Mouse (Mus musculus) testis, adult 2 months (tissue): Measurements from ENCODE around the gene Klhl32.

Source experiments
- CTCF ChIP-seq: fragments of 200-500 bp; IDR thresholded peaks from 2 replicates; pipeline ENCODE4 v1.5.1; 2012; ENCODE audit warnings: low read depth, mild to moderate bottlenecking, inconsistent platforms, low read length, moderate library complexity; ENCODE audit not compliant: control insufficient read depth, insufficient read depth, insufficient replicate concordance
- POLR2A ChIP-seq: fragments of 200-500 bp; IDR thresholded peaks from 2 replicates; pipeline ENCODE4 v1.6.1; 2012; ENCODE audit warnings: low read depth, mild to moderate bottlenecking, inconsistent platforms, low read length, moderate library complexity; ENCODE audit not compliant: control insufficient read depth

DNA sequence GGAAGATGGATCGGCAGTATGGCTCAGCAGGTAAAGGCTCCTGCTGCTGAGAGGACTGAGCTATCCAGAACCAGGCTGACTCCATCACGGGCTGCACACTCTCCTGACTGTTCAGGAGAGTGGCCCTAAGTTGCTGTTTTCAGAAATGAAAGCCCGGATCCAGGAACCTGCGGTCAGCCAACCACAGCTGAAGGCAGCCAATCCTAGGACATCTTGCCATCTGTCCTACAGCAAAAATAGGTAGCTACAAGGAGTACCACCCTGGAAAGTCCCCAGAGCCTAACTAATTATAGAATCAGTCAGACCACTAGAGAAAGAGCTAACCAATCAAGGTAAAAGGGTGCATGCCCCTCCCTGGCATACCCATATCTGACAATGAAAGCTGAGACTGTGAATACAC lies 87.5 kb downstream of the Klhl32 start:
- no peak for TF ChIP-seq CTCF
- no peak for TF ChIP-seq POLR2A
